Mouse (Mus musculus): ENCODE results near the gene Traf3. TPM values are rescaled to one million over a fixed set of nuclear protein-coding genes. Genes with fewer than 3 reads are reported as not detected.

Gene Traf3
- polyA plus RNA-seq, 1 experiment from 2014 or later = 5.6 TPM

DNA sequence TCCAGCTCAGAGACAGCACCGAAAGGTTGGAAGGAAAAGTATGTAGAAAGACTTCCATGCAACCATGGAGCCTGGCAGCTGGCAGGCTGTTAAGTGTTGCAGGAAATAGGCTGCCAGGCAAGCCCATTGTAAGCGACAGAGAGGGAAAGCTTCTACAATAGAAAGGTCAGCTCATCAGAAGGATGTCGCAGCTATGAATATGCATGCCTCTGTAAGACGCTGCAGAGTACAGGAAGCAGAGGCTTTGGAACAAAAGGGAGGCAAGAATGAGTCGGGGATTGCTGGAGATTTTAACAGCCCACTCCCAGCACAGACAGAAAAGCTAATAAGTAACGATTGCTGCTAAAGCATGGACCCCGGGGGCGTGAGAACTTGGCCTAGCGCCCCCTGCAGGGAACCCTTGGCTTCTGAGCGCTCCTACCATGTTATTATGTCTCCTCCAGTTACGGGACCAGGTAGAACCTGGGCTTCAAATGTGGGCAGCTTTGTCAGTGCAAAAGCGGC, 23.1 kb upstream of the Traf3 start:
- no peak overlapping the region for H3K27ac ChIP-seq
- H3K27me3 ChIP-seq (replicated peaks) = peaks cover 19% of the 10 kb centered on the region; the same call in 1 of the 2 replicates
- WGBS (ENCODE audit: insufficient replicate concordance) = 24% methylated on average over 12 of the region's 12 CpGs
- H3K9me3 ChIP-seq (replicated peaks) = 0 out of 2 replicates have a peak, but pooled peaks cover 9% of the 10 kb centered on the region
- peak overlapping the region; percentile 31 for H3K4me2 ChIP-seq
- no peaks in the 10 kb centered on the region for H3K36me3 ChIP-seq
- H3K4me1 ChIP-seq = peaks cover 10% of the 10 kb centered on the region
- no peak overlapping the region for H3K9ac ChIP-seq
- H3K4me3 ChIP-seq = no peak overlapping the region
- no peak for ATAC-seq

DNA sequence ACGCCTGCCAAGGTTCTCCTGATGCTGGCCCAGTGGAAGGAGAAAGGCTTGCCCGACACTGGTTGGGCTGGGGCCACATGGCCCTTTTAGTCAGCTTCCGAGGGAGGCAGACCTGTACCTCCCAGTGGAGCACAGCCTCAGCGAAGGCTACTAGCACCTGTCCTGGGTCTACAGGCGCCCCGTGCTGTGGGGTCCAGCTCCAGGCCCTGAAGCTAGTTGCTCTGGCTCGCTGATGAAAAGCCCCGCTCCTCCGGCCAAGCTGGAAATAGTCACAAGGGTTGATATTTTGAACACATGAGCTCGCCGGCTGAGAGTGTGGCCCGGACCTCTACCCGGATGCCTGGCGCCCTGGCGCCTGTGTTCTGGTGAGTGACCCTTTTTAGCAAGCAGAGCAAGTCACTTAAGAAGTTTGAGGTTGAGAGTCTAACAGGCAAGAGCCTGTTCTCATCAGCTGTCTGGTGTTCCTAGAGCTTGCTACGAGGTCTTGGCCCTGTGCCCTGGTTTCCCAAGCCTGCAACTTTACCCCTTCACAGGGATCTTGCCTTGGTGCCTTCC, 22.6 kb upstream of the Traf3 start:
- Histone ChIP-seq H3K9ac (no peak overlapping the region), H3K4me1 (peaks cover 15% of the 10 kb centered on the region), H3K27ac (no peak overlapping the region), H3K27me3 (replicated peaks) (peaks cover 19% of the 10 kb centered on the region; the same call in 1 of the 2 replicates), H3K4me3 (no peak overlapping the region), H3K9me3 (replicated peaks) (0 out of 2 replicates have a peak, but pooled peaks cover 9% of the 10 kb centered on the region), H3K36me3 (no peaks in the 10 kb centered on the region), H3K4me2 (peak overlapping the region; percentile 31)
- WGBS (ENCODE audit: insufficient replicate concordance) = 66% methylated on average over 16 of the region's 16 CpGs
- ATAC-seq = no peak

DNA sequence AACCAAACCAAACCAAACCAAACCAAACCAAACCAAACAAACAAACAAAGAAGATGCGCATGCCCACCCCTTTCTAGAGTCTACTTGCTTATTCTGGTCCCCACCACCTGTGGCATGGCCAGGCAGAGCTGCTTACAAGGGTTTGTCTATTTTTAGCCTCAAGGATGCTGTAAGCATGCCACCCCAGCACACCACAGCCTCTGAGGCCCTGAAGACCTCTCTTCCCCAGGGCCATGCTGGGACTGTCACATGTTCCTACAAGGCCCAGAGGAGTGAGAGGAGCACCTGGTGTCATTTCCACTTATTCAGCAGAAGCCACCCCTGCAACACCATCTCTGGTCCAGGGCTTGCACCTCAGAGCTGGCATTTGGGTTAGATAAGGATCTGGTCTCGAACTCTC, 21.6 kb upstream of the Traf3 start:
- H3K27me3 ChIP-seq (replicated peaks) = peaks cover 19% of the 10 kb centered on the region; the same call in 1 of the 2 replicates
- 78% methylated on average over 2 of the region's 2 CpGs for WGBS (ENCODE audit: insufficient replicate concordance)
- ATAC-seq = no peak
- H3K4me3 ChIP-seq = no peak overlapping the region
- no peak overlapping the region for H3K9ac ChIP-seq
- no peak overlapping the region for H3K4me2 ChIP-seq
- no peak overlapping the region for H3K27ac ChIP-seq
- peaks cover 23% of the 10 kb centered on the region for H3K4me1 ChIP-seq
- H3K36me3 ChIP-seq = no peaks in the 10 kb centered on the region
- H3K9me3 ChIP-seq (replicated peaks) = 0 out of 2 replicates have a peak, but pooled peaks cover 5% of the 10 kb centered on the region

DNA sequence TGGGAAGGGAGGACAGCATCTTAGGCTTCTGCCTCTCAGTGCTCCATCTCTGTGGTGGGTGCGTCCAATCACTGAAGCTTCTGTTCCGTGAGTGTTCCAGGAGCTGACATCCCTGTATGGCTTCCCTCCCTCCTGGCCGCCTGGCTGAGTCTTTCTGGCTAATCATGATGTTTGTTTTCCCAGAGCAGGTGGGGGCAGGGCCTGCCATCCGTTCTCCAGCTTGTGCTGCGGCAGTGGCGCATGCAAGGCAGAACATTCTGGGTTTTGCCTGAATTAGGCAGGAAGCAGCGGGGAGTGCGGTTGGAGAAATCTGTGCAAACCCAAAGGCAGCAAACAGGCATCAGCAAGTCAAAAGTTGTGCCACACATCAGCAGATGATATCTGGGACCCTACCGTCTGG, 20.9 kb upstream of the Traf3 start:
- H3K27me3 ChIP-seq (replicated peaks) = peaks cover 19% of the 10 kb centered on the region; the same call in 1 of the 2 replicates
- 0 out of 2 replicates have a peak, but pooled peaks cover 5% of the 10 kb centered on the region for H3K9me3 ChIP-seq (replicated peaks)
- WGBS (ENCODE audit: insufficient replicate concordance) = 58% methylated on average over 9 of the region's 9 CpGs
- H3K9ac ChIP-seq = no peak overlapping the region
- ATAC-seq = peak; percentile 24; the same call in 1 of the 2 replicates
- 0 out of 2 replicates have a peak overlapping the region, but pooled peaks have one; percentile 0 for H3K4me2 ChIP-seq
- no peak overlapping the region for H3K4me3 ChIP-seq
- no peak overlapping the region for H3K27ac ChIP-seq
- no peaks in the 10 kb centered on the region for H3K36me3 ChIP-seq
- H3K4me1 ChIP-seq = peaks cover 30% of the 10 kb centered on the region

DNA sequence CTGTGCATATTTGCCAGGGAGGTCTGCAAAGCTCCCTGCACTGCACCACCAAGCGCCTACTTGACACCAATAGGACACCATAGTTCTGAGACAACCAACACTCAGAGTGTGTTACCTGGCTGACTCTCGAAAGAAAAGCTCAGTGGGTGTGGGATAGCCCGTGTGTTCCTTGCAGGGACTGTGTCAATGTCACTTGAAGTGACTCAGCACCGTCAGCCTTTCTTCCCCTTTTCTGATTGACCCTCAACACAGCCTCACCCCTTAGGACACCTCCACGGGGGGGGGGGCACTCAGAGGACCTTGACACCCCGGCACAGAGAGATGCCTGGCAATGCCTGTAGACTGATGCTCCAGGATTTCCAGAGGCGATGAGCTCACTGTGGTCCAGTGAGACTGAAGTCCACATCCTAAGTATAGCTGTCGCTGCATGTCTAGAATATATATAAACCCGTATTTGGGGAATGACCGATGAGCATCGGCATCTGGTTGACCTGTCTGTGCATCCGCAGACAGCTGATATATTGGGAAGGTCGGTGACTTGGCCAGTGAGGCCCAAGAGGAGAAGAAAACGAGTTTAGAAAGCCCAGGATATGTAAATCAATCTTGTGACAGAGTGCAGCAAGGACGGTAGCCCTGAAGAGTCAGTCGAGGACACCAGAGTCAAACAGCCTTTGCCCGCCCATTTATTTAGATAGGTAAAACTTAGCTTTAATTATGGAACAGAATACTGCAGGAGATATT, 16.5 kb upstream of the Traf3 start:
- Histone ChIP-seq H3K9me3 (replicated peaks) (no peaks in the 10 kb centered on the region), H3K4me2 (peak overlapping the region; percentile 41), H3K36me3 (no peaks in the 10 kb centered on the region), H3K4me3 (no peak overlapping the region), H3K27ac (no peak overlapping the region), H3K27me3 (replicated peaks) (peaks cover 10% of the 10 kb centered on the region; the same call in 1 of the 2 replicates), H3K4me1 (peaks cover 54% of the 10 kb centered on the region), H3K9ac (no peak overlapping the region)
- no peak for ATAC-seq
- 43% methylated on average over 17 of the region's 17 CpGs for WGBS (ENCODE audit: insufficient replicate concordance)

DNA sequence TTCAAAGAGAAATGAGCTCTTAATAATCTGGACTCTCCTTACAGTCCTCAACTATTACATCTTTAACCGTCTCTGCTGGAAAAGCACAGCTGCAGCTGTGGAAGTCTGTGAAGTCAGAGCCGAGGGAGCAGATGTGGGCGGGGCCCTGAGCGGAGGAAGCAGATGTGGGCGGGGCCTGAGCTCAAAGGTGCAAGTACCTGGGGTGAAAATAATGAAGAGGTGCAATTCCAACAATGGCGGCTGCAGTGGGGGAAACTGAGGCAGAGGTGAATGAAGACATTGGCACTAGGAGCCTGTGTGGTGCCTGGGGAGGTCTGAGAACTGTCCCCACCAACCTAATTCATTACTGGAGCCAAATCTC, 16.0 kb upstream of the Traf3 start:
- Histone ChIP-seq H3K4me2 (peak overlapping the region; percentile 41), H3K9me3 (replicated peaks) (no peaks in the 10 kb centered on the region)

GRCm38 (mm10) chr12:111151422-111152156, 14.6 kb upstream of the Traf3 start:
- H3K9ac ChIP-seq = peak overlapping the region; percentile 53; the same call in 1 of the 2 replicates
- peaks cover 54% of the 10 kb centered on the region for H3K4me1 ChIP-seq
- no peaks in the 10 kb centered on the region for H3K36me3 ChIP-seq
- peak; percentile 95 for ATAC-seq
- H3K27ac ChIP-seq = peak overlapping the region; percentile 68
- peaks cover 10% of the 10 kb centered on the region; the same call in 1 of the 2 replicates for H3K27me3 ChIP-seq (replicated peaks)
- H3K4me2 ChIP-seq = peak overlapping the region; percentile 32
- no peak overlapping the region for H3K4me3 ChIP-seq
- 40% methylated on average over 5 of the region's 5 CpGs for WGBS (ENCODE audit: insufficient replicate concordance)
- no peaks in the 10 kb centered on the region for H3K9me3 ChIP-seq (replicated peaks)

More for the DNA sequence above, 16.0 kb upstream of the Traf3 start:
- Histone ChIP-seq H3K27ac (no peak overlapping the region), H3K9ac (no peak overlapping the region), H3K4me3 (no peak overlapping the region), H3K27me3 (replicated peaks) (peaks cover 10% of the 10 kb centered on the region; the same call in 1 of the 2 replicates), H3K4me1 (peaks cover 54% of the 10 kb centered on the region), H3K36me3 (no peaks in the 10 kb centered on the region)
- 7% methylated on average over 6 of the region's 6 CpGs for WGBS (ENCODE audit: insufficient replicate concordance)
- ATAC-seq = no peak

GRCm38 (mm10) chr12:111152579-111152978, 13.6 kb upstream of the Traf3 start:
- no peak for ATAC-seq
- peaks cover 56% of the 10 kb centered on the region for H3K4me1 ChIP-seq
- H3K27me3 ChIP-seq (replicated peaks) = peaks cover under 1% of the 10 kb centered on the region; the same call in 1 of the 2 replicates
- H3K9me3 ChIP-seq (replicated peaks) = no peaks in the 10 kb centered on the region
- H3K4me3 ChIP-seq = no peak overlapping the region
- H3K4me2 ChIP-seq = no peak overlapping the region
- no peak overlapping the region for H3K27ac ChIP-seq
- H3K36me3 ChIP-seq = no peaks in the 10 kb centered on the region
- WGBS (ENCODE audit: insufficient replicate concordance) = 76% methylated on average over 6 of the region's 6 CpGs
- H3K9ac ChIP-seq = no peak overlapping the region

GRCm38 (mm10) chr12:111152981-111153710, 13.0 kb upstream of the Traf3 start:
- WGBS (ENCODE audit: insufficient replicate concordance) = 69% methylated on average over 7 of the region's 7 CpGs
- Histone ChIP-seq H3K9ac (no peak overlapping the region), H3K27ac (no peak overlapping the region), H3K36me3 (no peaks in the 10 kb centered on the region), H3K4me2 (no peak overlapping the region), H3K9me3 (replicated peaks) (no peaks in the 10 kb centered on the region), H3K27me3 (replicated peaks) (no peaks in the 10 kb centered on the region; the same call in 1 of the 2 replicates), H3K4me3 (no peak overlapping the region), H3K4me1 (peaks cover 61% of the 10 kb centered on the region)
- ATAC-seq = no peak

DNA sequence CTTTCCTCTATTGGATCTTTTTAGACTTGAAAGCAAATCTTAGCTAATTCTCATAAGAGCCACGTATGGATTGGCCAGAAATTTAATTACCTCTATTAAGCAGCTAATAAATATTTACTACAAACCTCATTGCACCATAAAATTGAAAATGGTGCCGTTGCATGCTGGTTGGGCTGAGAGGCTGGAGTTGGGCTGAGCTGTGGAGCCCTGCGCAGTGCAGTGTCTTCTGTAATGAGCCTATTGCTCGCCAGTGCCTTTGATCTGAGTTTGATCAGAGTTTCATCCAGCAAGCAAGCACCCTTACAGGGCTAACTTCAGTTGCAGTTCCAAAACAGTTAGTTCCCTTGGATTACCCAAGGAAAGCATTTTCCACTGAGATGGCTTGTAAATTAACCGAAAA, 12.2 kb upstream of the Traf3 start:
- Histone ChIP-seq H3K9ac (no peak overlapping the region), H3K36me3 (no peaks in the 10 kb centered on the region), H3K27me3 (replicated peaks) (no peaks in the 10 kb centered on the region; the same call in 1 of the 2 replicates), H3K27ac (no peak overlapping the region), H3K4me3 (no peak overlapping the region), H3K4me2 (no peak overlapping the region), H3K4me1 (peaks cover 61% of the 10 kb centered on the region), H3K9me3 (replicated peaks) (no peaks in the 10 kb centered on the region)
- WGBS (ENCODE audit: insufficient replicate concordance) = 72% methylated on average over 5 of the region's 5 CpGs
- ATAC-seq = no peak

DNA sequence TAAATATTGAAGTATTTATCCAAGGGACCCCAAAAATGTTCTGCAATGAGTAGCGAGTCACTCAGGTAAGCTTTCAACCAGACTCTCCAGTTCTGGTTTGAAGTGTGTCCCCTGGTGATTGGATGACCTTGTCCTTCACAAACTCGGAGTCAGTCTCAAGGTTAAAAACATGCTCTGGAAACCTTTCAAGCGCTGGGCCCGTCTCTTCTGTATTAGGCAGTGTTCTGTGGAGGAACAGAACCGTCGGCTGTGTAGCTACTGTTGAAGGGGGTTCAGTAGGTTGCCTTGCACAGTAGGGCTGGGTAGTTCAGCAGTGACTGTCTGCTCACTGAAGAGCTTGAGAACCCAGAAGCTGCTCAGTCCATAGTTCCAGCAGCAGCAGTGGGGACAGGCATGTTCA, 11.5 kb upstream of the Traf3 start:
- H3K4me1 ChIP-seq = peaks cover 61% of the 10 kb centered on the region
- 74% methylated on average over 6 of the region's 6 CpGs for WGBS (ENCODE audit: insufficient replicate concordance)

More for the DNA sequence above, 11.5 kb upstream of the Traf3 start:
- Histone ChIP-seq H3K4me2 (no peak overlapping the region), H3K4me3 (no peak overlapping the region), H3K36me3 (no peaks in the 10 kb centered on the region), H3K9me3 (replicated peaks) (no peaks in the 10 kb centered on the region), H3K27ac (no peak overlapping the region), H3K9ac (no peak overlapping the region), H3K27me3 (replicated peaks) (no peaks in the 10 kb centered on the region)
- ATAC-seq = no peak
